Mouse (Mus musculus): ENCODE results near the gene Csn1s2a. TPM values are rescaled to one million over a fixed set of nuclear protein-coding genes. Genes with fewer than 3 reads are reported as not detected.
"Not testable (repeated sequence)": the region's sequence is repeated elsewhere in the genome, so short reads cannot be mapped to it uniquely, and the experiment has no call there.

Csn1s2a gene
- not detected in 2 replicates for polyA plus RNA-seq (2014; fragmentation: Nextera tagmentation; extraction: Ambion mirVana)

- Histone ChIP-seq H3K36me3 (ENCODE audit: control insufficient read depth, insufficient read depth, low read length) (no peaks in the 10 kb centered on the region), H3K27ac (ENCODE audit: low read depth, low read length) (no peak within 1 kb of the TSS), H3K9me3 (ENCODE audit: control insufficient read depth, low read length) (no peaks in the 10 kb centered on the region), H3K4me1 (replicated peaks; ENCODE audit: control insufficient read depth, insufficient read depth, low read length) (no peaks in the 10 kb centered on the region), H3K4me3 (ENCODE audit: low read depth, low read length) (no peak within 1 kb of the TSS), H3K27me3 (ENCODE audit: control insufficient read depth, insufficient read depth, low read length) (no peaks in the 10 kb centered on the region), H3K9ac (ENCODE audit: low read length) (no peak within 1 kb of the TSS), H3K4me2 (ENCODE audit: low read depth, low read length, severe bottlenecking) (no peak within 1 kb of the TSS)
- 79% methylated on average over 1 of the region's 1 CpGs for WGBS
- no peak for ATAC-seq (replicated peaks; ENCODE audit: low FRiP score)
- no peak for DNase-seq (ENCODE audit: low spot score)
Measured at GRCm38 (mm10) chr5:87774267-87774666, at the start of gene Csn1s2a. Gene Csn1s2a, plus strand, starts transcription at chr5:87774567.

- no peak for ATAC-seq (replicated peaks; ENCODE audit: low FRiP score)
- H3K36me3 ChIP-seq (ENCODE audit: control insufficient read depth, insufficient read depth, low read length), result no peaks in the 10 kb centered on the region
Measured at GRCm38 (mm10) chr5:87734821-87735220, 39.5 kb upstream of the Csn1s2a start.

GRCm38 (mm10) chr5:87753471-87753870, 20.9 kb upstream of the Csn1s2a start:
- H3K9me3 ChIP-seq (ENCODE audit: control insufficient read depth, low read length), result no peaks in the 10 kb centered on the region
- no peaks in the 10 kb centered on the region for H3K27me3 ChIP-seq (ENCODE audit: control insufficient read depth, insufficient read depth, low read length)
- no peak overlapping the region for H3K4me2 ChIP-seq (ENCODE audit: low read depth, low read length, severe bottlenecking)
- no peak for DNase-seq (ENCODE audit: low spot score)
- 84% methylated on average over 1 of the region's 1 CpGs for WGBS
- H3K4me3 ChIP-seq (ENCODE audit: low read depth, low read length), result no peak overlapping the region
- no peaks in the 10 kb centered on the region for H3K36me3 ChIP-seq (ENCODE audit: control insufficient read depth, insufficient read depth, low read length)
- no peaks in the 10 kb centered on the region for H3K4me1 ChIP-seq (replicated peaks; ENCODE audit: control insufficient read depth, insufficient read depth, low read length)
- ATAC-seq (replicated peaks; ENCODE audit: low FRiP score), result no peak
- no peak overlapping the region for H3K9ac ChIP-seq (ENCODE audit: low read length)
- H3K27ac ChIP-seq (ENCODE audit: low read depth, low read length), result no peak overlapping the region

More at GRCm38 (mm10) chr5:87734821-87735220, 39.5 kb upstream of the Csn1s2a start:
- Histone ChIP-seq H3K4me2 (ENCODE audit: low read depth, low read length, severe bottlenecking) (no peak overlapping the region), H3K27ac (ENCODE audit: low read depth, low read length) (no peak overlapping the region), H3K9ac (ENCODE audit: low read length) (no peak overlapping the region), H3K4me1 (replicated peaks; ENCODE audit: control insufficient read depth, insufficient read depth, low read length) (no peaks in the 10 kb centered on the region), H3K4me3 (ENCODE audit: low read depth, low read length) (no peak overlapping the region), H3K27me3 (ENCODE audit: control insufficient read depth, insufficient read depth, low read length) (no peaks in the 10 kb centered on the region), H3K9me3 (ENCODE audit: control insufficient read depth, low read length) (no peaks in the 10 kb centered on the region)
- no peak for DNase-seq (ENCODE audit: low spot score)

- H3K36me3 ChIP-seq (ENCODE audit: control insufficient read depth, insufficient read depth, low read length), result no peaks in the 10 kb centered on the region
- DNase-seq (ENCODE audit: low spot score) (no peak), ATAC-seq (replicated peaks; ENCODE audit: low FRiP score) (no peak)
- 83% methylated on average over 3 of the region's 3 CpGs for WGBS
- no peak overlapping the region for H3K9ac ChIP-seq (ENCODE audit: low read length)
- H3K4me2 ChIP-seq (ENCODE audit: low read depth, low read length, severe bottlenecking), result no peak overlapping the region
- no peaks in the 10 kb centered on the region for H3K9me3 ChIP-seq (ENCODE audit: control insufficient read depth, low read length)
- no peak overlapping the region for H3K27ac ChIP-seq (ENCODE audit: low read depth, low read length)
- H3K27me3 ChIP-seq (ENCODE audit: control insufficient read depth, insufficient read depth, low read length), result no peaks in the 10 kb centered on the region
- H3K4me3 ChIP-seq (ENCODE audit: low read depth, low read length), result no peak overlapping the region
- no peaks in the 10 kb centered on the region for H3K4me1 ChIP-seq (replicated peaks; ENCODE audit: control insufficient read depth, insufficient read depth, low read length)
Measured at GRCm38 (mm10) chr5:87764546-87764945, 9.8 kb upstream of the Csn1s2a start.

- H3K27ac ChIP-seq (ENCODE audit: low read depth, low read length); H3K9ac ChIP-seq (ENCODE audit: low read length); H3K9me3 ChIP-seq (ENCODE audit: control insufficient read depth, low read length); H3K4me3 ChIP-seq (ENCODE audit: low read depth, low read length); DNase-seq (ENCODE audit: low spot score); H3K27me3 ChIP-seq (ENCODE audit: control insufficient read depth, insufficient read depth, low read length); H3K4me1 ChIP-seq (replicated peaks; ENCODE audit: control insufficient read depth, insufficient read depth, low read length); H3K36me3 ChIP-seq (ENCODE audit: control insufficient read depth, insufficient read depth, low read length); H3K4me2 ChIP-seq (ENCODE audit: low read depth, low read length, severe bottlenecking); ATAC-seq (replicated peaks; ENCODE audit: low FRiP score): not testable (repeated sequence)
- WGBS, result 52% methylated on average over 2 of the region's 2 CpGs
Measured at GRCm38 (mm10) chr5:87772151-87772550, 2.2 kb upstream of the Csn1s2a start.

- no peaks in the 10 kb centered on the region for H3K36me3 ChIP-seq (ENCODE audit: control insufficient read depth, insufficient read depth, low read length)
- no peak overlapping the region for H3K4me2 ChIP-seq (ENCODE audit: low read depth, low read length, severe bottlenecking)
- no peak overlapping the region for H3K9ac ChIP-seq (ENCODE audit: low read length)
- no peaks in the 10 kb centered on the region for H3K4me1 ChIP-seq (replicated peaks; ENCODE audit: control insufficient read depth, insufficient read depth, low read length)
- no peak for ATAC-seq (replicated peaks; ENCODE audit: low FRiP score)
- H3K9me3 ChIP-seq (ENCODE audit: control insufficient read depth, low read length), result no peaks in the 10 kb centered on the region
- WGBS, result 57% methylated on average over 4 of the region's 4 CpGs
- no peak overlapping the region for H3K4me3 ChIP-seq (ENCODE audit: low read depth, low read length)
- no peak overlapping the region for H3K27ac ChIP-seq (ENCODE audit: low read depth, low read length)
- DNase-seq (ENCODE audit: low spot score), result no peak
- no peaks in the 10 kb centered on the region for H3K27me3 ChIP-seq (ENCODE audit: control insufficient read depth, insufficient read depth, low read length)
Measured at GRCm38 (mm10) chr5:87782731-87783130, 8.4 kb downstream of the Csn1s2a start.

- no peak for DNase-seq (ENCODE audit: low spot score)
- Histone ChIP-seq H3K27ac (ENCODE audit: low read depth, low read length) (no peak within 1 kb of the TSS), H3K36me3 (ENCODE audit: control insufficient read depth, insufficient read depth, low read length) (no peaks in the 10 kb centered on the region), H3K9ac (ENCODE audit: low read length) (no peak within 1 kb of the TSS), H3K4me1 (replicated peaks; ENCODE audit: control insufficient read depth, insufficient read depth, low read length) (no peaks in the 10 kb centered on the region), H3K9me3 (ENCODE audit: control insufficient read depth, low read length) (no peaks in the 10 kb centered on the region), H3K4me2 (ENCODE audit: low read depth, low read length, severe bottlenecking) (no peak within 1 kb of the TSS), H3K4me3 (ENCODE audit: low read depth, low read length) (no peak within 1 kb of the TSS), H3K27me3 (ENCODE audit: control insufficient read depth, insufficient read depth, low read length) (no peaks in the 10 kb centered on the region)
- WGBS, result 86% methylated on average over 2 of the region's 2 CpGs
- ATAC-seq (replicated peaks; ENCODE audit: low FRiP score), result no peak
Measured at GRCm38 (mm10) chr5:87807782-87808181, 33.4 kb downstream of the Csn1s2a start, which contains the start of gene Csn1s2b. Gene Csn1s2b, plus strand, starts transcription at chr5:87808082.

- no peak overlapping the region for H3K9ac ChIP-seq (ENCODE audit: low read length)
- H3K36me3 ChIP-seq (ENCODE audit: control insufficient read depth, insufficient read depth, low read length), result no peaks in the 10 kb centered on the region
- H3K9me3 ChIP-seq (ENCODE audit: control insufficient read depth, low read length), result no peaks in the 10 kb centered on the region
- DNase-seq (ENCODE audit: low spot score) (no peak), ATAC-seq (replicated peaks; ENCODE audit: low FRiP score) (no peak)
- H3K4me3 ChIP-seq (ENCODE audit: low read depth, low read length), result no peak overlapping the region
- no peaks in the 10 kb centered on the region for H3K27me3 ChIP-seq (ENCODE audit: control insufficient read depth, insufficient read depth, low read length)
- no peaks in the 10 kb centered on the region for H3K4me1 ChIP-seq (replicated peaks; ENCODE audit: control insufficient read depth, insufficient read depth, low read length)
- 55% methylated on average over 2 of the region's 2 CpGs for WGBS
- no peak overlapping the region for H3K4me2 ChIP-seq (ENCODE audit: low read depth, low read length, severe bottlenecking)
- H3K27ac ChIP-seq (ENCODE audit: low read depth, low read length), result no peak overlapping the region
Measured at GRCm38 (mm10) chr5:87809253-87809652, 34.9 kb downstream of the Csn1s2a start.

- H3K4me1 ChIP-seq (replicated peaks; ENCODE audit: control insufficient read depth, insufficient read depth, low read length), result no peaks in the 10 kb centered on the region
- no peak for ATAC-seq (replicated peaks; ENCODE audit: low FRiP score)
- H3K36me3 ChIP-seq (ENCODE audit: control insufficient read depth, insufficient read depth, low read length), result no peaks in the 10 kb centered on the region
- no peaks in the 10 kb centered on the region for H3K9me3 ChIP-seq (ENCODE audit: control insufficient read depth, low read length)
- no peak within 1 kb of the TSS for H3K27ac ChIP-seq (ENCODE audit: low read depth, low read length)
- H3K4me2 ChIP-seq (ENCODE audit: low read depth, low read length, severe bottlenecking), result no peak within 1 kb of the TSS
- no peak within 1 kb of the TSS for H3K9ac ChIP-seq (ENCODE audit: low read length)
- DNase-seq (ENCODE audit: low spot score), result no peak
- no peak within 1 kb of the TSS for H3K4me3 ChIP-seq (ENCODE audit: low read depth, low read length)
- 80% methylated on average over 1 of the region's 1 CpGs for WGBS
- no peaks in the 10 kb centered on the region for H3K27me3 ChIP-seq (ENCODE audit: control insufficient read depth, insufficient read depth, low read length)
Measured at GRCm38 (mm10) chr5:87825386-87825785, 51.0 kb downstream of the Csn1s2a start, which contains the start of gene Prr27. Gene Prr27, plus strand, starts transcription at chr5:87825686.

All from forebrain, embryonic 11.5 days (tissue).